Mouse (Mus musculus) midbrain, embryonic 11.5 days (tissue): ENCODE data around the gene Fbxo41. TPM values are rescaled to one million over a fixed set of nuclear protein-coding genes. Genes with fewer than 3 reads are reported as not detected.

Source experiments
- ATAC-seq: fragments of 200-750 bp; cut with Nextera tagmentation; 2 replicates; pipeline ENCODE4 v1.8.0; 2017; ENCODE audit warnings: moderate TSS enrichment, moderate library complexity; ENCODE audit not compliant: low FRiP score
- DNase-seq: peaks from one replicate; pipeline ENCODE4 v3.0.0; 2015; ENCODE audit warnings: low spot score; ENCODE audit errors: missing footprints
- H3K27ac ChIP-seq: fragments of 300-500 bp; sonication (generic); 2 replicates; pipeline ENCODE4 v1.5.1; 2014; ENCODE audit warnings: low read depth, low read length
- H3K27me3 ChIP-seq: fragments of 300-500 bp; sonication (generic); 2 replicates; pipeline ENCODE4 v1.6.1; 2014; ENCODE audit warnings: mild to moderate bottlenecking, low read length, moderate library complexity, mixed read lengths; ENCODE audit not compliant: control insufficient read depth, insufficient read depth
- H3K36me3 ChIP-seq: fragments of 300-500 bp; sonication (generic); 2 replicates; pipeline ENCODE4 v1.6.1; 2014; ENCODE audit warnings: mild to moderate bottlenecking, low read length, moderate library complexity, mixed read lengths; ENCODE audit not compliant: control insufficient read depth, insufficient read depth
- H3K4me1 ChIP-seq: fragments of 300-500 bp; sonication (generic); 2 replicates; pipeline ENCODE4 v1.6.1; 2014; ENCODE audit warnings: low read length; ENCODE audit not compliant: control insufficient read depth, insufficient read depth
- H3K4me2 ChIP-seq: fragments of 300-500 bp; sonication (generic); 2 replicates; pipeline ENCODE4 v1.6.1; 2014; ENCODE audit warnings: mild to moderate bottlenecking, moderate library complexity
- H3K4me3 ChIP-seq: fragments of 300-500 bp; sonication (generic); 2 replicates; pipeline ENCODE4 v1.5.1; 2014; ENCODE audit warnings: low read depth, low read length
- H3K9ac ChIP-seq: fragments of 300-500 bp; sonication (generic); 2 replicates; pipeline ENCODE4 v1.6.1; 2014; ENCODE audit warnings: low read length
- H3K9me3 ChIP-seq: fragments of 300-500 bp; sonication (generic); 2 replicates; pipeline ENCODE4 v1.6.1; 2016; ENCODE audit warnings: low read length; ENCODE audit not compliant: control insufficient read depth
- WGBS: fragments of 180-500 bp; shearing (Covaris S2); extraction: QIAGEN DNeasy Blood & Tissue Kit; methylation state at CpG from one replicate; pipeline ENCODE4 v1.1.7; 2014; 5-methylcytosine and 5-hydroxymethylcytosine counted together
- polyA plus RNA-seq: library from polyadenylated mRNA; unstranded; fragments of >200 nt; fragmentation: Nextera tagmentation; extraction: Ambion mirVana; gene quantifications from 2 replicates; pipeline ENCODE4 v1.2.1, GENCODE M21; 2014

Gene Fbxo41
- polyA plus RNA-seq, 1 experiment from 2014 or later = 0.79 TPM

GRCm38 (mm10) chr6:85500416-85500815 is 2.4 kb downstream of the Fbxo41 start:
- Histone ChIP-seq H3K4me1 (peaks cover 16% of the 10 kb centered on the region), H3K27me3 (peaks cover 9% of the 10 kb centered on the region), H3K4me2 (no peak overlapping the region), H3K9me3 (no peaks in the 10 kb centered on the region), H3K4me3 (no peak overlapping the region), H3K9ac (no peak overlapping the region), H3K27ac (no peak overlapping the region), H3K36me3 (no peaks in the 10 kb centered on the region)
- 82% methylated on average over 1 of the region's 1 CpGs for WGBS
- no peak for ATAC-seq
- no peak for DNase-seq

GRCm38 (mm10) chr6:85498147-85498546 is 4.6 kb downstream of the Fbxo41 start:
- no peak overlapping the region for H3K4me2 ChIP-seq
- no peak for ATAC-seq
- H3K9me3 ChIP-seq = no peaks in the 10 kb centered on the region
- H3K4me3 ChIP-seq = no peak overlapping the region
- no peaks in the 10 kb centered on the region for H3K36me3 ChIP-seq
- no peak for DNase-seq
- H3K9ac ChIP-seq = no peak overlapping the region
- H3K27ac ChIP-seq = no peak overlapping the region
- peaks cover under 1% of the 10 kb centered on the region for H3K27me3 ChIP-seq
- 78% methylated on average over 9 of the region's 9 CpGs for WGBS
- H3K4me1 ChIP-seq = peaks cover 14% of the 10 kb centered on the region

GRCm38 (mm10) chr6:85496976-85497375 is 5.8 kb downstream of the Fbxo41 start:
- no peak for DNase-seq
- Histone ChIP-seq H3K36me3 (no peaks in the 10 kb centered on the region), H3K27ac (no peak overlapping the region), H3K9ac (no peak overlapping the region), H3K27me3 (no peaks in the 10 kb centered on the region), H3K4me1 (peaks cover 7% of the 10 kb centered on the region), H3K4me2 (no peak overlapping the region), H3K9me3 (no peaks in the 10 kb centered on the region), H3K4me3 (no peak overlapping the region)
- ATAC-seq = no peak

GRCm38 (mm10) chr6:85491606-85492005 is 11.2 kb downstream of the Fbxo41 start:
- Histone ChIP-seq H3K9ac (no peak overlapping the region), H3K36me3 (no peaks in the 10 kb centered on the region), H3K4me2 (no peak overlapping the region), H3K27me3 (no peaks in the 10 kb centered on the region), H3K4me3 (no peak overlapping the region), H3K4me1 (peaks cover 8% of the 10 kb centered on the region; the same call in 1 of the 2 replicates), H3K9me3 (no peaks in the 10 kb centered on the region), H3K27ac (no peak overlapping the region)
- 92% methylated on average over 3 of the region's 3 CpGs for WGBS
- no peak for DNase-seq
- ATAC-seq = no peak

- no peak overlapping the region for H3K9ac ChIP-seq
- H3K27ac ChIP-seq = no peak overlapping the region
- H3K27me3 ChIP-seq = peaks cover 12% of the 10 kb centered on the region
- no peaks in the 10 kb centered on the region for H3K36me3 ChIP-seq
- DNase-seq (no peak), ATAC-seq (no peak)
- 88% methylated on average over 4 of the region's 4 CpGs for WGBS
- no peak overlapping the region for H3K4me3 ChIP-seq
- H3K4me2 ChIP-seq = no peak overlapping the region
- no peaks in the 10 kb centered on the region for H3K9me3 ChIP-seq
- peaks cover 8% of the 10 kb centered on the region; the same call in 1 of the 2 replicates for H3K4me1 ChIP-seq
Observed at GRCm38 (mm10) chr6:85490252-85490651, 12.5 kb downstream of the Fbxo41 start.

- Histone ChIP-seq H3K27ac (no peak overlapping the region), H3K4me3 (no peak overlapping the region), H3K9ac (no peak overlapping the region), H3K9me3 (no peaks in the 10 kb centered on the region), H3K4me1 (peaks cover 8% of the 10 kb centered on the region; the same call in 1 of the 2 replicates), H3K4me2 (no peak overlapping the region), H3K27me3 (peaks cover 18% of the 10 kb centered on the region), H3K36me3 (no peaks in the 10 kb centered on the region)
- 78% methylated on average over 3 of the region's 3 CpGs for WGBS
- DNase-seq (no peak), ATAC-seq (no peak)
Observed at GRCm38 (mm10) chr6:85489717-85490116, 13.1 kb downstream of the Fbxo41 start.

- H3K4me3 ChIP-seq = no peak overlapping the region
- H3K27me3 ChIP-seq = peaks cover 30% of the 10 kb centered on the region
- ATAC-seq (peak; percentile 52), DNase-seq (no peak)
- 30% methylated on average over 4 of the region's 4 CpGs for WGBS
- H3K9ac ChIP-seq = no peak overlapping the region
- H3K4me1 ChIP-seq = peaks cover 15% of the 10 kb centered on the region; the same call in 1 of the 2 replicates
- H3K9me3 ChIP-seq = no peaks in the 10 kb centered on the region
- H3K36me3 ChIP-seq = no peaks in the 10 kb centered on the region
- no peak overlapping the region for H3K4me2 ChIP-seq
- no peak overlapping the region; the same call in 1 of the 2 replicates for H3K27ac ChIP-seq
Observed at GRCm38 (mm10) chr6:85488510-85488909, 14.3 kb downstream of the Fbxo41 start.

GRCm38 (mm10) chr6:85485738-85486137 is 17.1 kb downstream of the Fbxo41 start:
- no peak for ATAC-seq
- no peak overlapping the region for H3K9ac ChIP-seq
- peaks cover 36% of the 10 kb centered on the region for H3K27me3 ChIP-seq
- no peak overlapping the region for H3K4me3 ChIP-seq
- DNase-seq = no peak
- no peak overlapping the region for H3K27ac ChIP-seq
- H3K4me2 ChIP-seq = no peak overlapping the region
- peaks cover 15% of the 10 kb centered on the region; the same call in 1 of the 2 replicates for H3K4me1 ChIP-seq
- no peaks in the 10 kb centered on the region for H3K9me3 ChIP-seq
- WGBS = 81% methylated on average over 2 of the region's 2 CpGs
- H3K36me3 ChIP-seq = no peaks in the 10 kb centered on the region

GRCm38 (mm10) chr6:85483843-85484721 is 18.7 kb downstream of the Fbxo41 start:
- Histone ChIP-seq H3K27ac (no peak overlapping the region), H3K4me1 (peaks cover 12% of the 10 kb centered on the region; the same call in 1 of the 2 replicates), H3K4me2 (peak overlapping the region; percentile 43), H3K27me3 (peaks cover 36% of the 10 kb centered on the region), H3K36me3 (no peaks in the 10 kb centered on the region), H3K9me3 (no peaks in the 10 kb centered on the region), H3K9ac (no peak overlapping the region; the same call in 1 of the 2 replicates), H3K4me3 (peak overlapping the region; percentile 26)
- no peak for DNase-seq
- ATAC-seq = 0 out of 2 replicates have a peak, but pooled peaks have one; percentile 24
- WGBS = 3% methylated on average over 91 of the region's 92 CpGs
